Mouse (Mus musculus) left cerebral cortex, postnatal 4 days (tissue): ENCODE results near the gene Trmo. TPM values are rescaled to one million over a fixed set of nuclear protein-coding genes. Genes with fewer than 3 reads are reported as not detected.

ENCODE experiments used
- DNase-seq: peaks from one replicate; pipeline ENCODE4 v3.0.0-alpha.2; 2022
- intact Hi-C: fragments of 180-260 bp; cut with DNase I; formaldehyde crosslinking; loops from one replicate; pipeline ENCODE4 v1.15.1; 2025
- total RNA-seq, 2 experiments: library from RNA; stranded (reverse); gene quantifications; 2 replicates each; pipeline ENCODE4 v1.2.3; 2021

The Trmo gene
- 1 to 10 TPM; 3.4 to 6.3 TPM for total RNA-seq

DNA sequence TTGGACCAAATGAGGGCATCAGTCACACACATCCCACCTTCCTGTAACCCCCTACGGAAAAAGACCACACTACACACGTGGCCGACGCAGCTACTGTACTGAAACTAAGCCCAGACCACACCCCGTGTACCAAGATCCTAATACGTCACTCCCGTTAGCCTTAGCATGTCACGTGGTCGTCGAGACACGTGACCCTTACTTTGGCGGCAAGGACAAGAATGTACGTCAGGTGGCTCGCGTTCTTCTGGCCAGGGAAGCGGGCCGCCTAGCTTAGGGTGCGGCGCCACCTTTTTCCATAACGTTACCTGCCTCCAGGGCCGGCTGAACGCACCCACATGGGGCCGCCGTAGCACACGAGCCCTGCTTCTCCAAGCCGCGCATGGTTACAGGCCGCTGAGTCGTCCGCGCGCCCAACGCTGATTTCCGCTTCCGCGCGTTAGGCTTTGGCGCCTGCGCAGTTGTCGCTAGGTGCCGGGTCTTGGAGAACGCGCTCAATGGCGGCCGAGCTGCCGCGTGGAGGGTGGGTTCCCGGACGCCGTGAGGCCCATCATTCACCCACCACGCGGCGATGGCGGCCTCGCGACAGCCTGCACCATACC is at the start of gene Trmo:
Gene Trmo, minus strand, starts transcription at position 425 of the 599 bp plus-strand sequence.
- intact Hi-C loops, result loop anchor here (2.0 kb wide), 1 partner anchor 62 kb away; the partner anchor contains the start of gene Anp32b

DNA sequence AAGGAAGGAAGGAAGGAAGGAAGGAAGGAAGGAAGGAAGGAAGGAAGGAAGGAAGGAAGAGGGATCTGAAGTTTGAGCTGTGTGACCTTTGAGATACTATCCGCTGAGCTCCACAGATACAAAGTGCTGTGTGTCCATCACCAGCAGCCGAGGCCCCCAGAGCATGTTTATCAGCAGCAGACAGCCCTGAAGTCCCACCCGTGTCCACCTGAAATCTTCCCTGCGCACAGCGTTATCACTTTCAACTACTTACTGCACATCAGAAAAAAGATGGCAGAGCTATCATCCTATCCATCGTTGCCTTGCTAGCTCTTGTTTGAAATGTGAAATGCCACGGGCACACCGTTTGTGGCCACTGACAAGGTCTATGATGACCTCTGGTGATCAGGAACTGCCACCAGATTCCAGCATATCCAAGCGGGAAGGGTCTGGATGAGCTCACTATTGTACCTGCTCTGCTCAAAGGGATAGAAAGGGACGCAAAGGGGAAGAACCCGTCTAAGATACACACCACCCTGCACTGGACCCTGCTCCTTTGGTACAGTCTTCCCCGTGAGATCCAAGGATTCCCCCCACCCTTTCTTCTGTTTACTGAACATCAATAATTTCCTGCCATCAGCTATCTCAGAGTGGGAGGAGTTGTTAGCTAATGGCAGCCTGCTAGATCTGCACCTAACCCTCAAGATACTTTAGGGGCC is 43.3 kb upstream of the Trmo start:
- intact Hi-C loops, result no loop called here
- DNase-seq, result no peak

More for the DNA sequence above, at the start of gene Trmo:
- peak; percentile 95 for DNase-seq

DNA sequence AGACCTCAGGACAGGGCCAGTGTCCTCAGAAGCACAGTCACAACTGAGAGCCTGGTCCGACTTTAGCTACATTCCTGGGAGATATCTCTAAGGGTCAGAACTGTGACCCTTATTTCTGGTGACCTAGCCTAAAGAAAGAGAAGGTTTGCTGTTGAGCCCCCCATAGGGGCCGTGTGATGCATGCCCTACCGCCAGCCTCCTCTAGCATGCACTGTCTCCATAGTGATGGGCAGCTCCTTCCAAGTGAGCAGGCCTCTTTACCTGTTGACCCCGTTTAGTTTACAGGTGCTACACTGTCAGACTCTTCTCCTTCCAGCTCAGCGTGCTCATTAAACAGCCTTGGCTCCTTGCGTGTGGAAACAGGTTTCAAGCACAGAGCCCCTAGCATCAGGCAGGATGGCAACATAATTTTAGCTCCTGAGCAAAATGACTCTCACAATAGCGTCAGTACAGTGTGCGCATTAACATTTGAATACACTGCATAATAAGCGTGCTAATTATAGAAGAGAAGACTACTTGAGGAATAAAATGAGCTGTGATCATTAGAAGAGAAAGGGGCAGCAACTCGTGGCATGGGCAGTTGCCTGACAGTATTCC is 39.8 kb upstream of the Trmo start:
- no peak for DNase-seq
- intact Hi-C loops, result no loop called here

DNA sequence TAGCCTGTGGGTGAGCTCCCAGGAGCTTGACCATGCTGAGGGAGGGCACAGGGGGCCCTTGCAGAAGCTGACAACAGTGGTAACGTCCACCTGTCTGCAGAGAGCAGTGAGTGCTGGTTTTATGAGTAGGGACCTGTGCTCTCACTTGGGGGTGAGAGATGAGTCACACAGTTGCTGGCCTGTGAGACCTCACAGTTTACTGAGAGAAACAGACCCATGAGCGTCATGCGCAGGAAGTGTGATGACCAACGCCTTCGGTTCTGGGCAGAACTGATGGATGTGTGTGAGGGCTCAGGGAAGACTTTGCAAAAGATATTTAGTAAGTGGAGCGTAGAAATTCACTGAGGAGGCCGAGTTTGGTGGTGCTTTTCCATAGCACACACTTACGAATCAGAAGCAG is 33.4 kb upstream of the Trmo start:
- no peak for DNase-seq
- intact Hi-C loops, result no loop called here

DNA sequence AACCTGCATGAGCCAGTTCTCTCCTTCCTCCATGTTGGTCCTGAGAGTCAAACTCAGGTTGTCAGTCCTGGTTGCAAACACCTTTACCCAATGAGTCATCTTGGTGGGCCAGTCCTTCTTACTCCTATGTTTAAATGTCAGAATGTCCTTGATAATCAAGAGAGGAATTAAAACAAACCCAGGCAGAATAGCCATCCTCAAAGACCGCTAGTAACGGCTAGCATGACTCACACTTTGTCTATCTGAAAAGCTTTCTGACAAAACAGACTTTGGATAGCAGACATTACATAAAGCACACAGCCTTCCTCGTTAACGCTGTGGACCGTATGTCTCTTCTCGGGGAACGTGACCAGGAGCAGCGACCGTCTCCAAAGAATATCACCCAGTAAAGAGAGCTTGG is 29.6 kb upstream of the Trmo start:
- DNase-seq, result no peak
- intact Hi-C loops, result no loop called here

DNA sequence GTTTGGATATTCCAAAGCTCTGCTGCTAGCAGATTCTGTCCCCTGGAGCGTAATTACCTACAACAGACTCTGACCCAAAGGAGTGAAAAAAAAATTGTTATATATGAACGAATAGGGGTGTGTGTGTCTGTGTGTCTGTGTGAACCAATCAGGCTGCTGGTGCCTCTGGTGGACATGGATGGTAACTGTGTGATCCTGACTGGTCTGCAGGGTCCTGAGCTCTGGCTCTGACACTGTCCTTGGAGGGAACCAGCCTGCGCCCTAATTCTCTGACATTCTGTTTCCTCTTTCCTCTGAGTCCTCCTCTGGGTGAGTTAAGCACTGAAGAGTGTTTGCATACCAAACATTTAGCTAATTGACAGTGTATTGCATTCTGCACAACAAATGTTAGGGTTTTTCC is 28.3 kb upstream of the Trmo start:
- intact Hi-C loops, result no loop called here
- DNase-seq, result peak; percentile 6

- intact Hi-C loops, result no loop called here
Observed at GRCm38 (mm10) chr4:46413406-46413805, 24.2 kb upstream of the Trmo start, which contains the start of gene Hemgn. Hemgn (minus strand) TSS chr4:46413506.

GRCm38 (mm10) chr4:46412113-46412512 is 22.9 kb upstream of the Trmo start:
- no peak for DNase-seq
- intact Hi-C loops, result no loop called here

More at GRCm38 (mm10) chr4:46413406-46413805, 24.2 kb upstream of the Trmo start, which contains the start of gene Hemgn:
- no peak for DNase-seq

DNA sequence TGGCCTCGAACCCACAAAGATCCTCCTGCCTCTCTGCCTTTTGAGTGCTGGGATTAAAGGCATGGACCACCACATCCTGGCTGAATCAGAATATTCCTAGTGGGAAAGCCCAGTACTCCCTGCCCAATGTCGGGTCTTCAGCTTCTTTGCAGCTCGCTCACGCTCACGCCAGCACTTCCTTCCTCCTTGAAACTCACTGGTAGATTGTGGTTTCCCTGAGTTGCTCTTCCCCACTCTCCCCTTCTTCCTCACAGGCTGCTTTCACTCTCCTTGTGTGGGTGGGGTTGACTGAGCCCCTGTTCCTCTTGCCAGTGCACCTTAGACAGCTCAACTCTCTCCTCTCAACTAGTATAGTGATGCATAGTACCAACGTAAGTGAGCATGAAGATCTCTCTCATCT is 22.3 kb upstream of the Trmo start:
- no peak for DNase-seq
- intact Hi-C loops, result no loop called here

GRCm38 (mm10) chr4:46410677-46411076 is 21.4 kb upstream of the Trmo start:
- DNase-seq, result no peak
- intact Hi-C loops, result no loop called here

DNA sequence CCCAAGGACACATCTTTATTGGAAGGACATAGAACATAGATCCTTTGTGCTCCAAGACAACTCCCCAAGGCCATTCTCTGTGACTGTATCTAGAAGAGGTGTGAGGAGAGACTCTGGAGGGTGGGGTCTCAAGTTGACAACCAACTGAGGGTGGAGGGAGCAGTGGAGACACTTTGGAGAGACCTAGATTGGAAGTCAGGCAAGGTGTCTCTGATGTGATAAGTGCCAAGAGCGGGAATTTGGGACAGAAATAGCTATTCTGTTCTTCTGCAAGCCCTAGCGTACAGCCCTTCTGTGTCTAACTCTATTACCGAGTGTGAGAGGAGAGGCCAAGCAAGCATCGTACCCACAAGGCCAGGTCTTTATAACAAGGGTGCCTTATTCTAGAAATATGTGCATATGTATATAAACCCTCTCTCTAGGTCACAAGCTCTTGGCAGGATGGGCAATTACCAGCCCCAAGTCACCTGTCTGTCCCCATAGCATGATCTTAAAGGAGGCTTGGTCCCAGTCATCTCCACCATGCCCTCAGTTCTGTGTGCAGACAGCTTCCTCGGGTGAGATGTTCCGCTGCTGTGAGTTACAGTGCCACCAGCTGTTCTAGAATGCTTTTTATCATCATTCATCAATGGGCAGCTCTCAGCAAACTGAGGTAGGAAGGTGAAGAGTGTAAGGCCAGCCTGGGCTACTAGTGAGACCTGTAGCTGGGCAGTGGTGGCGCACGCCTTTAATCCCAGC is 17.9 kb upstream of the Trmo start:
- no peak for DNase-seq
- intact Hi-C loops, result no loop called here

- intact Hi-C loops, result no loop called here
Observed at GRCm38 (mm10) chr4:46404042-46404795, 15.0 kb upstream of the Trmo start.

DNA sequence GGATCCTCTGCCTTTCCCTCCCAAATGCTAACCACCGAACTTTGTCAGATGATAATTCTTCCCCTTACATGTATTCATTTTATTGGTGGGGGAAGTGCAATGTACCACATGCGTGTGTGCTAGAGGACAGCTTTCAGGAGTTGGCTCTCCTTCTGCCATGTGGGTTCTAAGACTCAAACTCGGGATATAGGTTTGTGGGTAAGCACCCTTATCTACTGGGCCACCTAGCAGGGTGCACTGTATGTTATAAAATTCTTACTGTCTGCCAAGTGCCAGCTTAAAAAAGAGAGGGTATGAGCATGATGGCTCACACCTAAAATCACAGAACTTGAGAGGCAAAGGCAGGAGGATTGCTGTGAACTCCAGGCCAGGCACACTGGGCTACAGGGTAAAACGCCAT is 9.6 kb upstream of the Trmo start:
- intact Hi-C loops, result no loop called here
- DNase-seq, result no peak

More at GRCm38 (mm10) chr4:46404042-46404795, 15.0 kb upstream of the Trmo start:
- DNase-seq, result no peak

GRCm38 (mm10) chr4:46395736-46396135 is 6.5 kb upstream of the Trmo start:
- intact Hi-C loops, result no loop called here
- DNase-seq, result no peak

- no peak for DNase-seq
- intact Hi-C loops, result no loop called here
Observed at GRCm38 (mm10) chr4:46394388-46394787, 5.2 kb upstream of the Trmo start.

GRCm38 (mm10) chr4:46390390-46390970 is 1.2 kb upstream of the Trmo start:
- intact Hi-C loops, result no loop called here
- peak; percentile 77 for DNase-seq

DNA sequence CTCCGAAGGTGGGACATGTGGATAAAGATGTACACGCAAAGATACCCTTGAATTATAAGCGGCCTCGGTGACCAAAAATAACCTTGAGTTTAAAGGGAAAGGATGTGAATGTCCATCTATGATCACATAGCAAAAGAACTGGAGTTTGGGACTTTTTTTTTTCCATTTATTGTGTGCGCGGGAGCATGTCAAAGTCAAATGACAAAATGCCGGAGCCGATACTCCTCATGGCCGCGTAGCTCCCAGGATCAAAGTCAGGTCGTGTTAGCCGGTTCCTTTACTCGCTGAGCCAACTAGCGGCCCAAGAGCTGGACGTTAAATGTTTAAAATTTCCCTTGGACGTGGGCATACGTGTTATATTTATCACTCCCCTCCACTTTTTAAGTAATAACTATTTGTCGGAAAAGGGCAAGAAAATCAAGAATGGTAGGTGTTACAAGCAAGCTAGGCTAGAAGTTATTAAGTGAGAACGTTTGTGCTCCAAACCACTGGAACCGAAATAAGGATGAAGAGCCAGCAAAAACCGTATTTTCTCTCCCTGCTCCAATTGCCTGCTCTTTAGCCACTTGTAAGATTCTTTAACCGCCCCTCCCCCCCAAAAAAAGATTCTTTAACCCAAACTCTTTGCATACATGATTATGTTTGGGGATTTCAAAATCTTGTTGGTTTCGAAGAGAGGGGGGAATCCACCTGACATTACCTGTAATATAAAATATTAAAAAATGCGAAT is 540 bp upstream of the Trmo start:
- intact Hi-C loops, result loop anchor here (2.0 kb wide), 1 partner anchor 61 kb away; the partner anchor contains the start of gene Anp32b

GRCm38 (mm10) chr4:46388556-46388955 is 681 bp downstream of the Trmo start:
- no peak for DNase-seq
- intact Hi-C loops, result loop anchor here (2.0 kb wide), 1 partner anchor 62 kb away; the partner anchor contains the start of gene Anp32b

More for the DNA sequence above, 540 bp upstream of the Trmo start:
- DNase-seq, result peak; percentile 23

DNA sequence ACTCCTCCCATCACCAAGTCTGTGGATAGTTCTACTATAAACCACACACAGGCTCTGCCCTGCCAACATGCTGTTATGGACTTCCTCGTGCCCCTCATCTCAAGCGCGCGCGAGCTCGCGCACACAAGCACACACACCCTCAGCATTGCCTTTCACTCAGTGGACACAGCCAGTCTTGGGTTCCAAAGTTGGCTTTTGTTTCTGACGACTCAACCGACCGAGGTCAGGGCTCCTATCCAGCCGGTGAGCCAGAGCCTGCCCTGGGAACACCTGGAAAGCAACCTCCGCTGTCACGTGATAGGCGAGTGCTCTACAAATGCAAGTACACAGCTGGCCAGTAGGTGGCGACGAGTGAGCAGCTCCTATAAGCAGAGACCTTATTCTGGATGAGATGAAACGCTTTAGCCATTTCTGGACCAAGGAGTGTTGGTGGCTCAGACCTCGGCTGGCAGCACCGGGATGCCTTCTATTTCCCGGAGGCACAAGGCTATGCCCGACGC is 14.3 kb downstream of the Trmo start:
- peak; percentile 87 for DNase-seq
- intact Hi-C loops, result no loop called here
